Mouse (Mus musculus): ENCODE data around the gene Vmp1. TPM values are rescaled to one million over a fixed set of nuclear protein-coding genes. Genes with fewer than 3 reads are reported as not detected.

Vmp1 gene
- polyA plus RNA-seq, 1 experiment from 2014 or later, result 153 TPM

DNA sequence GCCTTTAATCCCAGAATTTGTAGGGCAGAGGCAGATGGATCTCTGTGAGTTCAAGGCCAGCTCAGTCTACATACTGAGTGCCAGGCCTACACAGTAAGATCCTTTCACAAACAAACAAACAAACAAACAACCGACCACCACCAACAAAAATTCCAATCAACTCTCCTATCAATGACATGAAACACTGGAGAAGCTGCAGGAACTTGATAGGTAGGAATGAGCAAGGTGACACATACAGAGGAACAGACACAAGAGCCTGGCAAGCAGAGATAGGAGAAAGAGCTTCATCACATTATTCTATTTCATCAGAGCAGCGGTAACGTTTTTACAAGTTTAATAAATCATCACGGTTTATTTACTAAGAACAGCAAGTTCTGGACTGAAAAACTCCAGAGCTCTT is 56.9 kb downstream of the Vmp1 start:
- ATAC-seq (ENCODE audit: insufficient read depth, low FRiP score, low read depth), result no peak
- 59% methylated on average over 4 of the region's 4 CpGs for WGBS
- no peak overlapping the region for H3K4me3 ChIP-seq (replicated peaks)
- no peak overlapping the region for H3K27ac ChIP-seq
- no peaks in the 10 kb centered on the region for H3K9me3 ChIP-seq
- H3K27me3 ChIP-seq (replicated peaks), result no peaks in the 10 kb centered on the region
- H3K4me1 ChIP-seq, result no peaks in the 10 kb centered on the region
- no peak overlapping the region for H3K4me2 ChIP-seq
- H3K9ac ChIP-seq, result no peak overlapping the region
- no peaks in the 10 kb centered on the region for H3K36me3 ChIP-seq

DNA sequence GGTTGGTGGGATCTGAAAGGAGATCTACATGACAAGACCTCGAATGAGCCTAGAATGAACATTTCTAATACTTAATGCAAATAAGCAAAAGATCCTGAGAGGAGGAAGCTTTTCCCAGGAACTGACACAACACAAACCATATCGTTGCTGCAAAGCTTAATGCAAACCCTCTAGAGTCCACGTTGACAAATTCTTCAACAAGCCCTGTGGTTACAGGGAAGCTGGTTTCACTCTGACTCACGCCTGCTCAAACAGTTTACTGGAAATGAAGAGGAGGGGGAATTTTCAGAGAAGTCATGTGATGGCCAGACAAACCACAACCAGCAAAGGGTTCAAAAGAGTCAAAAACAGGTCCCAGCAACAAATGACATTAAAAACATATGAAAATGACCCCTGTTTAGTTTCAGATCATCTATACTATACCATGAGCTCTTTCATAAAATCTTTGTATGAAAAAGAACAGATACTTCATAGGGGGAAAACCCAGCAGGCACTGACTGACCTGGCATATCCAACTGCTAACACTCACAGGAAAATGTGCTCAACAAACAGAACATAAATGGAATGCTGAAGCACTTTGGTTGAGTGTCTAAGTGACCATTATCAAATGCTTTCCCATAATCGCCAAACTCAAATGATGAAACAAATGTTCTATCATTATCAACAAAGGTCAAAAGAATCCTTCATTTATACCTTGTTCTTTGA is 59.2 kb downstream of the Vmp1 start:
- no peaks in the 10 kb centered on the region for H3K36me3 ChIP-seq
- no peak overlapping the region for H3K4me3 ChIP-seq (replicated peaks)
- no peaks in the 10 kb centered on the region for H3K4me1 ChIP-seq
- ATAC-seq (ENCODE audit: insufficient read depth, low FRiP score, low read depth), result no peak
- H3K27me3 ChIP-seq (replicated peaks), result no peaks in the 10 kb centered on the region
- WGBS, result 49% methylated on average over 5 of the region's 5 CpGs
- peak overlapping the region; percentile 61 for H3K27ac ChIP-seq
- no peak overlapping the region for H3K4me2 ChIP-seq
- H3K9me3 ChIP-seq, result no peaks in the 10 kb centered on the region
- H3K9ac ChIP-seq, result no peak overlapping the region

DNA sequence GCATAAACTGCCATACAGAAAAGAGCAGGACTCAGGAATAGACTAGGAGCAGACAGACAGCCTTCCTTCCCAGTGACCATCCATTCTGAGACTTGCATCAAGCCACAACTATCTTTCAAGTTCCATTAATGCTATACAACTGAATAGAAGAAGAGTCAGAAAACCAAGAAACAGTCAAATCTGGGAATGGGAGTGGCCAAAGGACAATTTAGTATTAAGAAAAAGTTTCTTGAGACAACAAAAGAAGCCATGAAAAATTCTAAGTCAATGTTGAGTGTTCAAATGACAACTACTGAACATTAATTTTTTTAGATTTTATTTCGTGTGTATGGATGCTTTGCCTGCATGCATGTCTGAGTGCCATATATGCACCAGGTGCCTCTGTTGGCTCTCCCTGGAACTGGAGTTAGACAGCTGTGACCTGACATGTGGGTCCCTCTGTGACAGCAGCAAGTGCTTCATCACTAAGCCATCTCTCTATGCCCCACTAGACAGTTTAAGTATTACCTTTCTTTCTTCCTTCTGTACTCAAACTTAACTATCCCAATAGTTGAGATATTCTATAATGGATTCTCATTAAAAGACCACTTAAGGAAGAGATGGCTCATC is 60.1 kb downstream of the Vmp1 start:
- ATAC-seq (ENCODE audit: insufficient read depth, low FRiP score, low read depth), result no peak

DNA sequence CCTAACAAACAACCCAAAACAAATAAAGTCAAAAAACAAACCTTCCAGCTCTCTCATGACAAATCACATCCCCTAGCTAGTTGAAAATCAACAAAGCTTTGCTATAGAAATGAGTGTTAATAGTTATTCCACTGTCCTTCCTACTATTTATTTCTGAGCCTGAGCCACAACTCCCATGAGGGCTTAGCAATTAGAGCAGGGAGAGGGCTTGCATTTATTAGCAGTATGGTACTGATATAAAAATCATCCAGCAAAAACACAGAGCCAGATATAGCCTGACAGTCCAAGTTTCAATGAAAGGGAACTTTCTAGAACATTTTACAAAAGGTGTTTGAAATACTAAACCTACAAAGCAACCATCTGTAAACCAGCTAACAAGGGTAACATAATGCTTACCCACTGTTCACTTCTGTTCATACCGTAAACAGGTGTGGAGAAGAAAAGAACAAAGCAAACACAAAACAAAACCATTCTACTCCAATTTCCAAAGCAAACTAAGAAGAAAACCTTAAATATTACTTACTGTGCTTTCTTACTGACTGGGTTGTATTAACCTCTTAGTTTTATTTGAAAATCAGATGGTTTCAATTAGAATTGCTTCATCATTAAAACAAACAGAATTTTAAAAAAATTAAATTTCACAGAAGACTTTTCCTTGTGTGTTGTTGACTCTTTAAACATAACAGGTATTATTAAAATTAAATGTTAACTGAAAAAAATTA is 61.3 kb downstream of the Vmp1 start:
- Histone ChIP-seq H3K36me3 (no peaks in the 10 kb centered on the region), H3K9me3 (no peaks in the 10 kb centered on the region), H3K27ac (no peak overlapping the region), H3K27me3 (replicated peaks) (no peaks in the 10 kb centered on the region), H3K9ac (no peak overlapping the region), H3K4me3 (replicated peaks) (no peak overlapping the region), H3K4me2 (no peak overlapping the region), H3K4me1 (no peaks in the 10 kb centered on the region)
- no peak for ATAC-seq (ENCODE audit: insufficient read depth, low FRiP score, low read depth)
- 84% methylated on average over 1 of the region's 1 CpGs for WGBS

More for the DNA sequence above, 60.1 kb downstream of the Vmp1 start:
- 78% methylated on average over 1 of the region's 1 CpGs for WGBS
- H3K27me3 ChIP-seq (replicated peaks), result no peaks in the 10 kb centered on the region
- no peak overlapping the region for H3K4me3 ChIP-seq (replicated peaks)
- H3K4me1 ChIP-seq, result no peaks in the 10 kb centered on the region
- H3K4me2 ChIP-seq, result no peak overlapping the region
- H3K9me3 ChIP-seq, result no peaks in the 10 kb centered on the region
- no peaks in the 10 kb centered on the region for H3K36me3 ChIP-seq
- peak overlapping the region; percentile 61; the same call in 1 of the 2 replicates for H3K27ac ChIP-seq
- H3K9ac ChIP-seq, result no peak overlapping the region

DNA sequence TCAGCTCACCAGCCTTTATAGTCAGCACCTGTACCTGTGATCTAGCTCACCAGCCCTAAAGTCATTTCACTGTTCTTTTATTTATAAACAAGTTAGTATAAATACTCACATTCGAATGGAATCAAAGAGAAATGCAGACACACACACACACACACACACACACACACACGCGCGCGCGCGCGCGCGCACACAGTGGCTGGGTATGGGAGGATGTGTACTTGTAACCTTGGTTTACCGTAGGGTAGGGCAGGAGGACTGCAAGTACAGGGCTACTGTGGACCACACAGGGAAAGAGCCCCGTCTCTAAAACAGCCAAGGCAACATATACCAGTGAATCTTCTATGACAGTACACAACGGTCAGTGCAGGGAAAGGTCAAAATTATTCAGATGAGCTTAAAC is 62.5 kb downstream of the Vmp1 start:
- Histone ChIP-seq H3K27ac (no peak overlapping the region), H3K36me3 (no peaks in the 10 kb centered on the region), H3K9me3 (no peaks in the 10 kb centered on the region), H3K4me3 (replicated peaks) (no peak overlapping the region), H3K4me1 (no peaks in the 10 kb centered on the region), H3K27me3 (replicated peaks) (no peaks in the 10 kb centered on the region), H3K9ac (no peak overlapping the region), H3K4me2 (no peak overlapping the region)
- no peak for ATAC-seq (ENCODE audit: insufficient read depth, low FRiP score, low read depth)
- WGBS, result 91% methylated on average over 13 of the region's 13 CpGs

DNA sequence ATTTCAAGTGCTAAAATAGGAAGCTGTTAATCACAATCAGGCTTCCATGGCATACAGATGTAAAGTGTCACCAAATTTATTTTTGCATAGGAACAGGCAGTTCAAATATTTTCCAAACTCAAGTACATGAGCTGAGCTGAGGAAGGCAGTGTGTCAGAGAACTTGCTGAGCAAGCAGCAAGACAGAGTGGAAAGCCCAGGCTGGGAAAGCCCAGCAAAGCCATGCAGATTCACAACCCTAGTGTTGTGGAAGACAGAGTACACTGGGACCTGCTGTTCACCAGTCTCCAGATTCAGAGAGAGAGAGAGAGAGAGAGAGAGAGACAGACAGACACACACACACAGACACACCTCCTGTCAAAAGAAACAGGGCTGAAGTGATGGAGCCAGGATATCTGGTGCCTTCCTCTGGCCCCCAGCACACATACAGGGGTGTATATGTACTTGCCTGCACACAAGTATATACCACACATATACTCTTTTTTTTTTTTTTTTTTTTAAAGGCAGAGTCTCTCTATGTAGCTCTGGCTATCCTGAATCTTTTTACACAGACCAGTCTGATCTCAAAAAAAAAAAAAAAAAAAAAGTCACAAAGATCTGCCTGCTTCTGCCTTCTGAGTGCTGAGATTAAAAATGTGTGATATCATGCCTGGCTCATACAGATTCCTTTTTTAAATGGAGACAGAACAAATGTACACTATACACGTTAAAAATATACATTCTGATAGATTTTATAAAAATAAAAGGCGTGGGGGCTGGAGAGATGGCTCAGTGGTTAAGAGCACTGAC is 64.9 kb downstream of the Vmp1 start:
- no peaks in the 10 kb centered on the region for H3K9me3 ChIP-seq
- H3K4me3 ChIP-seq (replicated peaks), result no peak overlapping the region
- 86% methylated on average over 2 of the region's 2 CpGs for WGBS
- H3K4me2 ChIP-seq, result no peak overlapping the region
- no peak for ATAC-seq (ENCODE audit: insufficient read depth, low FRiP score, low read depth)
- no peak overlapping the region for H3K9ac ChIP-seq
- no peak overlapping the region for H3K27ac ChIP-seq
- H3K4me1 ChIP-seq, result no peaks in the 10 kb centered on the region
- H3K27me3 ChIP-seq (replicated peaks), result no peaks in the 10 kb centered on the region
- no peaks in the 10 kb centered on the region for H3K36me3 ChIP-seq

DNA sequence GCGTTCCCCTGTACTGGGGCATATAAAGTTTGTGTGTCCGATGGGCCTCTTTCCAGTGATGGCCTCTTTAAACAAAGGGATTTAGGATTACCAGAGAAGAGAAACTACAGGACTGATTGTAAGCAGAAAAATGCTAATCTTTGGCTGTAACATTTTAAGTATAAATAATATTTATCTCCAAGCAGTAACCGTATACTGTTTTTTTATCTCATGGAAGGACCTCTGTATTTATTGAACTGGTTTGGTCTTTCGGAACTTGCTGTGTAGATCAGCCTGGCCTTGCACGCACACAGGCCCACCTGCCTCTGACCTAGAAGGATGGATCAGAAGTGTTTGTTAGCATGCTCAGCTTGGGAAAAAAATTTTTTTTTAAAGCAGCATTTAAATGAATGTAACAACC is 69.0 kb downstream of the Vmp1 start:
- no peaks in the 10 kb centered on the region for H3K36me3 ChIP-seq
- 58% methylated on average over 5 of the region's 5 CpGs for WGBS
- H3K9ac ChIP-seq, result no peak overlapping the region
- H3K9me3 ChIP-seq, result no peaks in the 10 kb centered on the region
- H3K4me2 ChIP-seq, result no peak overlapping the region
- no peak for ATAC-seq (ENCODE audit: insufficient read depth, low FRiP score, low read depth)
- no peak overlapping the region for H3K27ac ChIP-seq
- H3K27me3 ChIP-seq (replicated peaks), result no peaks in the 10 kb centered on the region
- no peak overlapping the region for H3K4me3 ChIP-seq (replicated peaks)
- no peaks in the 10 kb centered on the region for H3K4me1 ChIP-seq

DNA sequence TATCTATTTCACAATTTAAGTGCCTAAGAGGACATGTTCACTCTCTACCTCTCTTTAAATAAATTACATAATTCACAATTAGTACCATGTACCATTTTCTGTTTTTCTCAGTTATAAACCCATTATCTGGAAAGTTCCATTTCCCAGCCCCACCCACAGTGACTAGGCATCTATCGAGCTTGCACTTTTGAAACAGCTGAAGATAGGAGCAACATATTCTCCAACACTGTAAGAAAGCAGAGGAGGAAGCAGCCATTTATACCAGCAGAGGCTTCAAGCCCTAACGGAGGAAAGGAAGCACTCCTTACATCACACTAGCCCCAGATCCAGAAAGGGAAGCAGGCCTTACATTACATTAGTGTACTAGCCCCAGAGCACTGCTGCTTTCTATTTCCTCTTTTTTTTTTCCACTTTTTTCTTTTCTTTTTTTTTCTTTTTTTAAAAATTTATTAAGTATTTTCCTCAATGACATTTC is 69.5 kb downstream of the Vmp1 start:
- Histone ChIP-seq H3K27ac (peak overlapping the region; percentile 23; the same call in 1 of the 2 replicates), H3K27me3 (replicated peaks) (no peaks in the 10 kb centered on the region), H3K4me1 (no peaks in the 10 kb centered on the region), H3K36me3 (no peaks in the 10 kb centered on the region), H3K9me3 (no peaks in the 10 kb centered on the region), H3K4me2 (no peak overlapping the region), H3K4me3 (replicated peaks) (no peak overlapping the region), H3K9ac (no peak overlapping the region)
- WGBS, result 50% methylated on average over 2 of the region's 2 CpGs
- ATAC-seq (ENCODE audit: insufficient read depth, low FRiP score, low read depth), result peak; percentile 71; the same call in 1 of the 2 replicates

DNA sequence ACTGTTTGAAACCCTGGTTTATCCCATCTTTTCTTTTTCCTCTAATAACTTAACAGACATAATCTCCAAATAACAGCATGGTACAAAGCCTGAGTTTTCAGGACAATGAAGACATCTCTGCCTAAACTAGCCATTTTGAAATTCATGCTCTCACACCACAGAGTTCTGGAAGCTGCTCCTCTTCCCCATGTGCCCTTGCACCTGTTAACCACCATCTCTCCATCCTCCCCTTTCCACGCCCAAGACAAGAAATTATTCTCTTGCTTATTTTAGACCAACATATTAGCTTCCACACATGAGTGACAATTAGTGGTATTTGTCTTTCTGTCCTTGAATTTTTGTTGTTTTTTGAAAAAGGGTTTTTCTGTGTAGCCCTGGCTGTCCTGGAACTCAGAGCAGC is 71.6 kb downstream of the Vmp1 start:
- H3K27me3 ChIP-seq (replicated peaks), result no peaks in the 10 kb centered on the region
- H3K36me3 ChIP-seq, result no peaks in the 10 kb centered on the region
- no peaks in the 10 kb centered on the region for H3K9me3 ChIP-seq
- WGBS, result 92% methylated on average over 1 of the region's 1 CpGs
- no peaks in the 10 kb centered on the region for H3K4me1 ChIP-seq
- no peak for ATAC-seq (ENCODE audit: insufficient read depth, low FRiP score, low read depth)
- H3K9ac ChIP-seq, result no peak overlapping the region
- H3K4me3 ChIP-seq (replicated peaks), result no peak overlapping the region
- no peak overlapping the region for H3K27ac ChIP-seq
- H3K4me2 ChIP-seq, result no peak overlapping the region

DNA sequence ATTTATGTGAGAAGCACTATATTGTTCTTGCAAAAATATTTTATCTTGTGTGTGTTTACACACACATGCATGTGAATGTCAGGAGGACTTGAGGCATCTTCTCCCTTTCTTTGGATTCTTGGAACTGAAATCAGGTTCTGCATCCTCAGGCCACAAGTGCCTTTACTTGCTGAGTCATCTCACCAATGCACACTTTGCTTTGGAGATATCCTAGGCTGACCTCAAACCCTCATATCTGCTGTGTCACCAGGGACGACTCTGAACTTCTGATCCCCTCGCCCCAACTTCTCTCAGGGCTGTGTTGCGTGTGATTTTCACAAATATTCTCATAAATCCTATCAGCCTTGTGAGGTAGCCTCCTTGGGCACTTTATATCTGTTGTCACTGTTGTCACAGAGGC is 73.4 kb downstream of the Vmp1 start:
- no peak overlapping the region for H3K27ac ChIP-seq
- H3K27me3 ChIP-seq (replicated peaks), result no peaks in the 10 kb centered on the region
- peaks cover 6% of the 10 kb centered on the region; the same call in 1 of the 2 replicates for H3K36me3 ChIP-seq
- H3K9ac ChIP-seq, result no peak overlapping the region
- no peaks in the 10 kb centered on the region for H3K4me1 ChIP-seq
- ATAC-seq (ENCODE audit: insufficient read depth, low FRiP score, low read depth), result no peak
- H3K9me3 ChIP-seq, result no peaks in the 10 kb centered on the region
- H3K4me2 ChIP-seq, result no peak overlapping the region
- H3K4me3 ChIP-seq (replicated peaks), result no peak overlapping the region
- WGBS, result 78% methylated on average over 3 of the region's 3 CpGs

DNA sequence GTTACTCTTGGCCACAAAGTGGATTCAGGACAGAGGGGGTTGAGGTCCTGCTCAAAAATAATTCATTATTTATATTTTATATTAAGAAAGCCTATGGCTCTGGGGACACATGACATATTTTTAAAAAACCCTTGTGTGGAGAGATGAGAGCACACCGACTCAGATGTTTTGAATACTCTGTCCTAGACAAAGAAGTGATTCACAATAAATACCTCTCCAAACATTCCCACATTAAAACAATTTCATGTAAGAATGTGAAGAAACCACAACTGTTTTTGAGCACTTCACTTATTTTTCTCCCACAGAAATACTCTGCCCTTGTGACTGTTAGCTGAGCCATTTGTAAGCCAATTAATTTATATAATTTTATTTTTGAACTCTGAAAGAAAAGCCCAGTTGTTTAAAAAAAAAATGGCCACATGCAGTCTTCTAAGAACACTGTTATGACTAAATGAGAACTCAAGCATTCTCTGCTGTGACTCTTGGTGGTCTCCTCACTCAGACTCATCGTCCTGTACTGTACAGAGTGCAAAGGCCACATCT is 75.8 kb downstream of the Vmp1 start:
- Histone ChIP-seq H3K9me3 (no peaks in the 10 kb centered on the region), H3K4me2 (no peak overlapping the region), H3K36me3 (peaks cover 6% of the 10 kb centered on the region; the same call in 1 of the 2 replicates), H3K4me1 (no peaks in the 10 kb centered on the region), H3K27ac (no peak overlapping the region), H3K4me3 (replicated peaks) (no peak overlapping the region), H3K27me3 (replicated peaks) (no peaks in the 10 kb centered on the region), H3K9ac (no peak overlapping the region)
- no peak for ATAC-seq (ENCODE audit: insufficient read depth, low FRiP score, low read depth)
- 76% methylated on average over 2 of the region's 2 CpGs for WGBS

Data from stomach, embryonic 15.5 days (tissue).